Mouse (Mus musculus) embryonic facial prominence, embryonic 12.5 days (tissue): Measurements from ENCODE around the gene Ano5. TPM values are rescaled to one million over a fixed set of nuclear protein-coding genes. Genes with fewer than 3 reads are reported as not detected.

Source experiments
- ATAC-seq: fragments of 200-750 bp; cut with Nextera tagmentation; 2 replicates; pipeline ENCODE4 v1.8.0; 2017; ENCODE audit not compliant: insufficient number of reproducible peaks, insufficient read depth, low FRiP score, low TSS enrichment
- H3K27ac ChIP-seq: fragments of 300-500 bp; sonication (generic); 2 replicates; pipeline ENCODE4 v1.5.1; 2016; ENCODE audit warnings: mild to moderate bottlenecking
- H3K27me3 ChIP-seq: fragments of 300-500 bp; sonication (generic); 2 replicates; pipeline ENCODE4 v1.6.1; 2016; ENCODE audit warnings: mild to moderate bottlenecking, moderate library complexity
- H3K36me3 ChIP-seq: fragments of 300-500 bp; sonication (generic); 2 replicates; pipeline ENCODE4 v1.6.1; 2016; ENCODE audit warnings: mild to moderate bottlenecking
- H3K4me1 ChIP-seq: fragments of 300-500 bp; sonication (generic); 2 replicates; pipeline ENCODE4 v1.6.1; 2016
- H3K4me2 ChIP-seq: fragments of 300-500 bp; sonication (generic); replicated peaks from 2 replicates; pipeline ENCODE4 v1.6.1; 2016; ENCODE audit warnings: mild to moderate bottlenecking, moderate library complexity
- H3K4me3 ChIP-seq: fragments of 300-500 bp; sonication (generic); 2 replicates; pipeline ENCODE4 v1.5.1; 2016; ENCODE audit warnings: mild to moderate bottlenecking
- H3K9ac ChIP-seq: fragments of 300-500 bp; sonication (generic); 2 replicates; pipeline ENCODE4 v1.6.1; 2016; ENCODE audit warnings: mild to moderate bottlenecking, moderate library complexity
- H3K9me3 ChIP-seq: fragments of 300-500 bp; sonication (generic); 2 replicates; pipeline ENCODE4 v1.6.1; 2016; ENCODE audit warnings: mild to moderate bottlenecking, moderate library complexity
- WGBS: fragments of 180-500 bp; shearing (Covaris S2); methylation state at CpG from one replicate; pipeline ENCODE4 v1.1.7; 2016; 5-methylcytosine and 5-hydroxymethylcytosine counted together
- polyA plus RNA-seq: library from polyadenylated mRNA; unstranded; fragments of >200 nt; fragmentation: Nextera tagmentation; extraction: Ambion mirVana; gene quantifications from 2 replicates; pipeline ENCODE4 v1.2.1, GENCODE M21; 2016

Ano5 gene
- polyA plus RNA-seq, 1 experiment from 2014 or later = 0.23 TPM

DNA sequence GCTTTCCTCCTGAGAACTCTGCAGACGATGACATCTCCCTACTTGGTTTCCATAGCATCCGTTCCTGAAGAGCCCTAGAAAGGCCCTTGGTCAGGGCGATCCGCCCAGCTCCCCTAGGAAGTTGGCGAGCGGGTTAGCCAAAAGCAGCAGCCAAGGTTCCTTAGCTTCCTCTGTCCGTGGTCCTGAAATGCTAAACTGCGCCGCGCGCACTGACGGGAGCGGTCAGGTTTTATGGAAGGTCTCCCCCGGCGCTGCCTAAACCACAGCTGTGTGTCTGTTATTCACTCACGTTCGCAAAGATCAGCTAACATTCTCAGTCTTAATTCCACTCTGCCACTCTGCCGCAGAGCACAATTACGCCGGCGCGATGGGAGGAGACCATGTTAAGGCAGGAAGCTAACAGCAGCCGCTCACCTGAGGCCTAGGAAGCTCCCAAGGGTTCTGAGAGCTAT, 110.9 kb downstream of the Ano5 start, which contains the start of gene Slc17a6:
Slc17a6 (plus strand) TSS at position 313 of the 452 bp plus-strand sequence.
- peak; percentile 52; the same call in 1 of the 2 replicates for ATAC-seq
- no peaks in the 10 kb centered on the region for H3K9me3 ChIP-seq
- H3K27me3 ChIP-seq = peaks cover 44% of the 10 kb centered on the region
- WGBS = 1% methylated on average over 23 of the region's 23 CpGs
- no peaks in the 10 kb centered on the region for H3K36me3 ChIP-seq
- H3K27ac ChIP-seq = no peak within 1 kb of the TSS
- H3K9ac ChIP-seq = no peak within 1 kb of the TSS
- no peaks in the 10 kb centered on the region for H3K4me1 ChIP-seq
- no peak within 1 kb of the TSS for H3K4me3 ChIP-seq
- H3K4me2 ChIP-seq = no peak within 1 kb of the TSS

- no peaks in the 10 kb centered on the region for H3K4me1 ChIP-seq
- no peak for ATAC-seq
- H3K27ac ChIP-seq = no peak overlapping the region
- WGBS = 2% methylated on average over 18 of the region's 18 CpGs
- no peaks in the 10 kb centered on the region for H3K36me3 ChIP-seq
- H3K9me3 ChIP-seq = no peaks in the 10 kb centered on the region
- H3K27me3 ChIP-seq = peaks cover 48% of the 10 kb centered on the region
- H3K4me3 ChIP-seq = no peak overlapping the region
- no peak overlapping the region for H3K4me2 ChIP-seq
- no peak overlapping the region for H3K9ac ChIP-seq
Observed at GRCm38 (mm10) chr7:51622196-51622595, 111.4 kb downstream of the Ano5 start.

- no peak for ATAC-seq
- no peak overlapping the region for H3K4me3 ChIP-seq
- H3K27me3 ChIP-seq = peaks cover 53% of the 10 kb centered on the region
Observed at GRCm38 (mm10) chr7:51622666-51623065, 111.8 kb downstream of the Ano5 start.

GRCm38 (mm10) chr7:51624336-51624897, 113.6 kb downstream of the Ano5 start:
- Histone ChIP-seq H3K9ac (no peak overlapping the region), H3K27me3 (peaks cover 62% of the 10 kb centered on the region), H3K4me2 (no peak overlapping the region), H3K4me1 (no peaks in the 10 kb centered on the region), H3K27ac (no peak overlapping the region), H3K4me3 (no peak overlapping the region), H3K36me3 (no peaks in the 10 kb centered on the region), H3K9me3 (no peaks in the 10 kb centered on the region)
- ATAC-seq = no peak
- 1% methylated on average over 4 of the region's 4 CpGs for WGBS

More at GRCm38 (mm10) chr7:51622666-51623065, 111.8 kb downstream of the Ano5 start:
- Histone ChIP-seq H3K4me2 (no peak overlapping the region), H3K36me3 (no peaks in the 10 kb centered on the region), H3K4me1 (no peaks in the 10 kb centered on the region), H3K9ac (no peak overlapping the region), H3K27ac (no peak overlapping the region), H3K9me3 (no peaks in the 10 kb centered on the region)
- 4% methylated on average over 5 of the region's 5 CpGs for WGBS

DNA sequence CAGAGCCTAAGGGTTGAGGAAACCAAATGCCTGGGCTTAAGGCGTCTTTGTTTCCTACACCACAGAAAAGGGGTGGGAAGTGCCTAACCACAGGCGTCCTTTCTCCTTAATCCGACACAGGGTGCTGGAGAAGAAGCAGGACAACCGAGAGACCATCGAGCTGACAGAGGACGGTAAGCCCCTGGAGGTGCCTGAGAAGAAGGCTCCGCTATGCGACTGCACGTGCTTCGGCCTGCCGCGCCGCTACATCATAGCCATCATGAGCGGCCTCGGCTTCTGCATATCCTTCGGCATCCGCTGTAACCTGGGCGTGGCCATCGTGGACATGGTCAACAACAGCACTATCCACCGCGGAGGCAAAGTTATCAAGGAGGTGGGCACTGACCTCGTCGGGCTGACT, 114.3 kb downstream of the Ano5 start:
- Histone ChIP-seq H3K36me3 (no peaks in the 10 kb centered on the region), H3K4me2 (no peak overlapping the region), H3K4me1 (no peaks in the 10 kb centered on the region), H3K4me3 (no peak overlapping the region), H3K27me3 (peaks cover 63% of the 10 kb centered on the region), H3K9me3 (no peaks in the 10 kb centered on the region), H3K27ac (no peak overlapping the region), H3K9ac (no peak overlapping the region)
- ATAC-seq = no peak
- WGBS = 1% methylated on average over 23 of the region's 23 CpGs

DNA sequence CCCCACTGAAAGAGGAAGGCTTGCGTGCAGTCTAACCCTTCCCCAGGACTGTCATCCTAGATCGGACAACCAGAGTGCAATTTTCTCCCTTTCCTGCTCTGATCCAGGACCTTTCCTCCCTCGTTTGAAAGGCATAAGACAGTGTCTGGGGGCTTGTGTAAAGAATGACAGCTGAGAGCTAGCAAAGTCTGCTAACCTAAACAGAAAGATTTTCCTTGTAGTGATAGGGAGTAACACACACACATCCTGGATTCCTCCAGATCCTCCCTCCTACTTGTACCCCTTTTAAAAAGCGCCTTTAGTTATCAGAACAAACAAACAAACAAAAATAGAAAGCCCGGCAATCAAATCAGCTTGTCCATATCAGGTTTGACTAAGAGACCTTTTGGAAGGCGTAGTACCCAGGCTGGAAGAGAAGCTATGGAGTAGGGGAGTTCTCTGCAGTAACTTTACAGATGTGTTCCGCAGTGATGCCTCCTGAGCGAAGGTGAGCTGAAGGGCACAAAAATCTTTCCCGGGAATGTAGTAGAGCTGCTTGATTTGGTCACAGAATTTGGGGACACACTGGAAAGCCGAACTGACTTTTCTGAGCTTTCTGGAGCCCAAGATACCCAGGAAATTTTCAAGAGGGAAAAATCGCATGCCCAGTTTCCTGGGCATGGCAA, 114.9 kb downstream of the Ano5 start:
- Histone ChIP-seq H3K4me3 (no peak overlapping the region), H3K9ac (no peak overlapping the region), H3K36me3 (no peaks in the 10 kb centered on the region), H3K9me3 (no peaks in the 10 kb centered on the region), H3K27me3 (peaks cover 61% of the 10 kb centered on the region), H3K4me2 (no peak overlapping the region), H3K27ac (no peak overlapping the region), H3K4me1 (no peaks in the 10 kb centered on the region)
- WGBS = 2% methylated on average over 11 of the region's 11 CpGs
- ATAC-seq = no peak

- no peaks in the 10 kb centered on the region for H3K9me3 ChIP-seq
- no peak overlapping the region for H3K4me2 ChIP-seq
- H3K36me3 ChIP-seq = no peaks in the 10 kb centered on the region
- no peak overlapping the region for H3K9ac ChIP-seq
- no peak overlapping the region for H3K4me3 ChIP-seq
- no peak for ATAC-seq
- H3K27me3 ChIP-seq = peaks cover 66% of the 10 kb centered on the region
- H3K4me1 ChIP-seq = no peaks in the 10 kb centered on the region
- 2% methylated on average over 16 of the region's 16 CpGs for WGBS
- H3K27ac ChIP-seq = no peak overlapping the region
Observed at GRCm38 (mm10) chr7:51626451-51627000, 115.7 kb downstream of the Ano5 start.

GRCm38 (mm10) chr7:51627001-51627631, 116.3 kb downstream of the Ano5 start:
- Histone ChIP-seq H3K9ac (no peak overlapping the region), H3K4me1 (no peaks in the 10 kb centered on the region), H3K27me3 (peaks cover 62% of the 10 kb centered on the region), H3K27ac (no peak overlapping the region), H3K36me3 (no peaks in the 10 kb centered on the region), H3K4me3 (no peak overlapping the region), H3K9me3 (no peaks in the 10 kb centered on the region), H3K4me2 (no peak overlapping the region)
- whole genome bisulfite sequencing = under 1% methylated on average over 26 of the region's 26 CpGs
- ATAC-seq = peak; percentile 83

GRCm38 (mm10) chr7:51627666-51628065, 116.8 kb downstream of the Ano5 start:
- 0% methylated on average over 9 of the region's 9 CpGs for WGBS
- no peaks in the 10 kb centered on the region for H3K9me3 ChIP-seq
- no peak overlapping the region for H3K9ac ChIP-seq
- H3K4me3 ChIP-seq = no peak overlapping the region
- no peaks in the 10 kb centered on the region for H3K4me1 ChIP-seq
- no peaks in the 10 kb centered on the region for H3K36me3 ChIP-seq
- no peak overlapping the region for H3K27ac ChIP-seq
- no peak overlapping the region for H3K4me2 ChIP-seq
- H3K27me3 ChIP-seq = peaks cover 57% of the 10 kb centered on the region
- ATAC-seq = no peak

DNA sequence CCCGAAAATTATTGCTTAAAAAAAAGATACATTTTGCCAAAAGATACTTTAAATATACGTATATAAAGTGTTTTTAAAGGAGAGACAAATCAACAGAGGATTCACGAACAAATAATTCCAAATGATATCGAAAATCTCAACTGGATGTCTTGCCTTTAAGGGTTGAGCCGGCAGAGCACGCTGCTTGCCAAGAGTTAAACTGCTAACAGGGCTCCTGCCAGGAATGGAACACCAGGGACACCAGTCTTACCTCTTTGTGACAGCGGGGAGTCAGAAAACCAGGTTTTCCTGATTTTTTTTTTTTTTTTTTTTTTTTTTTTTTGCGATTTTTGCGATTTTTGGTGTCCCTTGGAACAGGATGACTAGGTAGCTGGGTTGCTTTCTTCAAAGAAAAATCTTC, 117.5 kb downstream of the Ano5 start:
- no peaks in the 10 kb centered on the region for H3K4me1 ChIP-seq
- WGBS = under 1% methylated on average over 9 of the region's 9 CpGs
- ATAC-seq = no peak
- H3K9me3 ChIP-seq = no peaks in the 10 kb centered on the region
- no peak overlapping the region for H3K4me2 ChIP-seq
- H3K36me3 ChIP-seq = no peaks in the 10 kb centered on the region
- H3K27ac ChIP-seq = no peak overlapping the region
- no peak overlapping the region for H3K4me3 ChIP-seq
- peaks cover 54% of the 10 kb centered on the region for H3K27me3 ChIP-seq
- H3K9ac ChIP-seq = no peak overlapping the region

GRCm38 (mm10) chr7:51629206-51629605, 118.4 kb downstream of the Ano5 start:
- H3K36me3 ChIP-seq = no peaks in the 10 kb centered on the region
- H3K4me1 ChIP-seq = no peaks in the 10 kb centered on the region
- H3K9ac ChIP-seq = no peak overlapping the region
- no peak overlapping the region for H3K4me2 ChIP-seq
- no peaks in the 10 kb centered on the region for H3K9me3 ChIP-seq
- ATAC-seq = no peak
- H3K4me3 ChIP-seq = no peak overlapping the region
- no peak overlapping the region for H3K27ac ChIP-seq
- H3K27me3 ChIP-seq = peaks cover 46% of the 10 kb centered on the region
- 3% methylated on average over 3 of the region's 3 CpGs for WGBS

GRCm38 (mm10) chr7:51631171-51631570, 120.3 kb downstream of the Ano5 start:
- no peak overlapping the region for H3K9ac ChIP-seq
- H3K9me3 ChIP-seq = no peaks in the 10 kb centered on the region
- H3K4me2 ChIP-seq = no peak overlapping the region
- no peak overlapping the region for H3K27ac ChIP-seq
- H3K36me3 ChIP-seq = no peaks in the 10 kb centered on the region
- 72% methylated on average over 3 of the region's 3 CpGs for WGBS
- no peaks in the 10 kb centered on the region for H3K4me1 ChIP-seq
- no peak for ATAC-seq
- H3K4me3 ChIP-seq = no peak overlapping the region
- H3K27me3 ChIP-seq = peaks cover 29% of the 10 kb centered on the region
